In genomic region chr14:34816301-34816700, GRCm38 (mm10) we compare ENCODE assay signal across 12 mouse cellular contexts. TPM values are rescaled to one million over a fixed set of nuclear protein-coding genes. Genes with fewer than 3 reads are reported as not detected.
A peak's percentile ranks its signal among the peaks of the same experiment; 100 is the strongest.
DNase-seq lines count a peak whose midpoint lies in the region; ATAC-seq and TF ChIP-seq lines count a peak whose summit lies in the region.
"Had no signal": no experiment of that assay in that cellular context is flagged by ENCODE, and none has a peak within 500 bp of the region (broad histone marks: within the 10 kb centered on the region; RNA-seq: fewer than 3 reads in every experiment).

No protein-coding gene starts in this region.

- no peak overlapping the region for H3K9ac ChIP-seq in MEL (ENCODE audit: control insufficient read depth, low read depth, low read length, poor library complexity, severe bottlenecking)
- no peak overlapping the region for H3K9ac ChIP-seq in liver, embryonic 11.5 days (ENCODE audit: low read depth, low read length)
- H3K9ac ChIP-seq in forebrain, embryonic 14.5 days (ENCODE audit: low read length): no peak overlapping the region
- H3K9ac ChIP-seq: embryonic facial prominence, embryonic 15.5 days had no signal

- peak; percentile 29 for DNase-seq in kidney, postnatal 14 days
- DNase-seq in kidney, adult 8-10 months: no peak
- peak; percentile 49 for DNase-seq in MEL (ENCODE audit: low read depth, low spot score)
- peak; percentile 8 for DNase-seq in c-Kit-positive CD71-positive TER-119-negative erythroid progenitor cells, embryonic 14.5 days (ENCODE audit: low read depth)
- peak; percentile 34 for DNase-seq in liver, embryonic 11.5 days (ENCODE audit: low spot score)
- no peak for DNase-seq in cerebellum, adult 11 months
- no peak for DNase-seq in forebrain, embryonic 14.5 days (ENCODE audit: low spot score)
- DNase-seq: cerebellum, adult 18-20 months; thymus, postnatal 36 days had no signal

- no peak for TF ChIP-seq CTCF in MEL (IDR thresholded peaks at IDR 0.05 in 2 of 3, conservative IDR thresholded peaks at IDR 0.05 in 1 of 3; ENCODE audit: control insufficient read depth in 1 of 3, insufficient read depth in 1 of 3, low read depth in 2 of 3, low read length in 3 of 3, poor library complexity in 1 of 3, severe bottlenecking in 1 of 3)

- H3K36me3 ChIP-seq in MEL (ENCODE audit: control insufficient read depth in 1 of 2, insufficient read depth in 2 of 2, low read length in 2 of 2): no peaks in the 10 kb centered on the region
- no peaks in the 10 kb centered on the region for H3K36me3 ChIP-seq in liver, embryonic 11.5 days (ENCODE audit: control insufficient read depth, insufficient read depth, low read length)
- no peaks in the 10 kb centered on the region for H3K36me3 ChIP-seq in forebrain, embryonic 14.5 days (ENCODE audit: control insufficient read depth, insufficient read depth, low read length)
- H3K36me3 ChIP-seq: embryonic facial prominence, embryonic 15.5 days; hindbrain, embryonic 10.5 days had no signal

- H3K27ac ChIP-seq in MEL (ENCODE audit: control insufficient read depth, low read depth, low read length): no peak overlapping the region
- H3K27ac ChIP-seq in liver, embryonic 11.5 days (ENCODE audit: low read depth, low read length): no peak overlapping the region
- no peak overlapping the region for H3K27ac ChIP-seq in forebrain, embryonic 14.5 days (ENCODE audit: low read depth, low read length)
- H3K27ac ChIP-seq: embryonic facial prominence, embryonic 15.5 days; hindbrain, embryonic 10.5 days had no signal

- H3K4me3 ChIP-seq in MEL (ENCODE audit: control insufficient read depth in 1 of 2, insufficient read depth in 1 of 2, low read depth in 2 of 2, low read length in 2 of 2): no peak overlapping the region
- H3K4me3 ChIP-seq in liver, embryonic 11.5 days (ENCODE audit: low read depth, low read length): no peak overlapping the region
- no peak overlapping the region for H3K4me3 ChIP-seq in forebrain, embryonic 14.5 days (ENCODE audit: low read depth, low read length)
- H3K4me3 ChIP-seq: embryonic facial prominence, embryonic 15.5 days; hindbrain, embryonic 10.5 days had no signal

- no peak for TF ChIP-seq RAD21 in MEL (IDR thresholded peaks at IDR 0.05; ENCODE audit: low read depth, low read length)

- no peaks in the 10 kb centered on the region for H3K4me1 ChIP-seq in MEL (ENCODE audit: control insufficient read depth in 1 of 2, insufficient read depth in 2 of 2, low read length in 2 of 2)
- no peaks in the 10 kb centered on the region; the same call in 1 of the 2 replicates for H3K4me1 ChIP-seq in liver, embryonic 11.5 days (replicated peaks; ENCODE audit: control insufficient read depth, insufficient read depth, low read length)
- H3K4me1 ChIP-seq in forebrain, embryonic 14.5 days (ENCODE audit: control insufficient read depth, insufficient read depth, low read length): 0 out of 2 replicates have a peak, but pooled peaks cover 7% of the 10 kb centered on the region

- no peak overlapping the region for H3K4me2 ChIP-seq in liver, embryonic 11.5 days
- no peak overlapping the region for H3K4me2 ChIP-seq in forebrain, embryonic 14.5 days (ENCODE audit: low read length)
- H3K4me2 ChIP-seq: embryonic facial prominence, embryonic 15.5 days had no signal

- no peaks in the 10 kb centered on the region for H3K9me3 ChIP-seq in MEL (replicated peaks; ENCODE audit: insufficient read depth, low read length)
- H3K9me3 ChIP-seq in liver, embryonic 11.5 days (ENCODE audit: control insufficient read depth, low read length): no peaks in the 10 kb centered on the region
- no peaks in the 10 kb centered on the region for H3K9me3 ChIP-seq in forebrain, embryonic 14.5 days (replicated peaks; ENCODE audit: control insufficient read depth, low read length)
- H3K9me3 ChIP-seq: embryonic facial prominence, embryonic 15.5 days; hindbrain, embryonic 10.5 days had no signal

- ATAC-seq in liver, embryonic 11.5 days (replicated peaks; ENCODE audit: low FRiP score): no peak
- no peak for ATAC-seq in forebrain, embryonic 14.5 days

- TF ChIP-seq POLR2A in MEL (IDR thresholded peaks at IDR 0.05; ENCODE audit: control insufficient read depth in 1 of 2, insufficient read depth in 1 of 2, low read depth in 1 of 2, low read length in 2 of 2, poor library complexity in 1 of 2): no peak

- H3K79me2 ChIP-seq in MEL (ENCODE audit: control insufficient read depth, insufficient read depth, low read length, poor library complexity): no peaks in the 10 kb centered on the region

- H3K27me3 ChIP-seq in MEL (ENCODE audit: control insufficient read depth in 1 of 2, insufficient read depth in 2 of 2, low read length in 2 of 2): no peaks in the 10 kb centered on the region
- H3K27me3 ChIP-seq in liver, embryonic 11.5 days (replicated peaks; ENCODE audit: control insufficient read depth, insufficient read depth, low read length): peaks cover 52% of the 10 kb centered on the region
- peaks cover 42% of the 10 kb centered on the region for H3K27me3 ChIP-seq in forebrain, embryonic 14.5 days (replicated peaks; ENCODE audit: control insufficient read depth, insufficient read depth, low read length)

- WGBS in liver, embryonic 11.5 days: 29% methylated on average over 3 of the region's 3 CpGs
- WGBS in forebrain, embryonic 14.5 days: 35% methylated on average over 3 of the region's 3 CpGs

- no peak for TF ChIP-seq EP300 in MEL (IDR thresholded peaks at IDR 0.05; ENCODE audit: low read depth in 1 of 2, low read length in 2 of 2)

TF ChIP-seq in MEL, 35 proteins besides CTCF, POLR2A, EP300 and RAD21:
- TF ChIP-seq ZC3H11A (IDR thresholded peaks at IDR 0.05; ENCODE audit: low read depth, low read length) (no peak), ZKSCAN1 (IDR thresholded peaks at IDR 0.05; ENCODE audit: low read depth, low read length) (no peak), ETS1 (IDR thresholded peaks at IDR 0.05; ENCODE audit: low read depth, low read length) (no peak), SIN3A (IDR thresholded peaks at IDR 0.05; ENCODE audit: low read length) (no peak)

RNA-seq across cellular contexts. Expression of gene Grid1, which starts 3.6 kb away (rescaled TPM):
- not detected in 2 replicates for total RNA-seq in MEL (2012; rRNA removed)
- not detected for polyA plus RNA-seq in MEL (2012; ENCODE audit: insufficient read depth in 1 of 2, insufficient read length in 2 of 2, low read depth in 1 of 2, low replicate concordance in 2 of 2, missing spikeins in 1 of 2)
- 0.25 and 0.43 TPM in 2 replicates for polyA plus RNA-seq in liver, embryonic 11.5 days (2014; fragmentation: Nextera tagmentation; extraction: Ambion mirVana)
- polyA plus RNA-seq in forebrain, embryonic 14.5 days (2014; fragmentation: Nextera tagmentation; extraction: Ambion mirVana): 1.1 and 1.9 TPM in 2 replicates
- total RNA-seq: granulocyte monocyte progenitor cell, adult 5-6 weeks had no signal

Comparison
In these comparisons a context has a peak if more than half of its experiments do, and no peak if none do; other contexts are left out.
1. DNase-seq: peak in kidney, postnatal 14 days (single experiment), MEL (single experiment), c-Kit-positive CD71-positive TER-119-negative erythroid progenitor cells, embryonic 14.5 days (single experiment) and liver, embryonic 11.5 days (single experiment); none in kidney, adult 8-10 months (0 of 2), cerebellum, adult 11 months (single experiment) and forebrain, embryonic 14.5 days (single experiment).